Mouse (Mus musculus): Measurements from ENCODE around the gene Hoxb8.

Hoxb8 gene

DNA sequence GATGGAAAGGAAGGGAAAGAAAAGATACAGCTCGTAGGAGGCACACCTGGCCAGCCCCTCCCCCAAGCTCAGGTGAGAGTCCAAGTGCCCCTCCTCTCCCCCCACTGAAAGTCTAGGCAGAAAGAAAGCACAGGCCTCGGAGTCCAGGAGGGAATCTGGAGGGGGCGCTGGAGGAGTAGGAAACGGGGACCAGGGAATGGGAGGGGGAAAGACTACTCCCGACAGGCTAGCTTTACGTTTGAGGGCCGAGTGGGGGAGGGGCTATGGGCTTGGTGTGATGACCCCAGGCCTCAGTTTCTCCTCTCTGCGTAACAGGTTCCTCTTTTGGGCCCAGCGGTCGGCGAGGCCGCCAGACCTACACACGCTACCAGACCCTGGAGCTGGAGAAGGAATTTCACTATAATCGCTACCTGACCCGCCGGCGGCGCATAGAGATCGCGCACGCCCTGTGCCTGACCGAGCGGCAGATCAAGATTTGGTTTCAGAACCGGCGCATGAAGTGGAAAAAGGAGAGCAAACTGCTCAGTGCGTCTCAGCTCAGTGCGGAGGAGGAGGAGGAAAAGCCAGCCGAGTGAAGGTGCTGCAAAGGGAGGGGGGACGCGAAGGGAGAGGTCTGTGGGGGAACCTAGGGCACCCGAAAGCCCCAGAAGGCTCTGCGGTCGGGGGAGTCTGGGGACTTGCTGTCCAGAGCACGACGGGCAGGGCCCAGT is 18.8 kb downstream of the Hoxb8 start:
- no peak for ATAC-seq (ENCODE audit: low TSS enrichment)

GRCm38 (mm10) chr11:96301064-96301431 is 19.3 kb downstream of the Hoxb8 start:
- ATAC-seq (ENCODE audit: low TSS enrichment) = no peak

DNA sequence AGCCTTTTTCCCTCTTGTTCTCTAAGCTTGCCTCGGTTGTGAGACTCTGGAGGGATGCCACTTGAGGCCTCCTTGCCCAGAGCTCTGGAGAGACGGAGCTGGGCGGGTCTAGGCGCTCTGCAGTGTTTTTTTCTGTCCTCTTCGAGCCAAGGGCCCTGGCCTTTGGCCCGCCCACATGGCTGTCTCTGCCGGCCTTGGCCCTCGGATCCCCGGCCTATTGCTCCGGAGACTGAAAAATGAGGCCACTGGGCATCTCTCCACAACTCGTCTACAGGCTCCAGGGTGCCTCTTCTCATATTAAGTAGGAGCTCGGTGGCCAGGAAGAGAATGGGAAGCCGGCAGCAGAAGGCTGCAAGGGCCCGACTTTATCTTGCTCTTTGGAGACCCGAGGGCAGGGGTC is 20.1 kb downstream of the Hoxb8 start:
- ATAC-seq (ENCODE audit: low TSS enrichment) = no peak

- ATAC-seq (ENCODE audit: low TSS enrichment) = no peak
Observed at GRCm38 (mm10) chr11:96302381-96303150, 20.9 kb downstream of the Hoxb8 start.

GRCm38 (mm10) chr11:96303151-96304099 is 21.7 kb downstream of the Hoxb8 start, which contains the start of gene Hoxb5:
Gene Hoxb5 (plus strand): TSS chr11:96303336.
- no peak for ATAC-seq (ENCODE audit: low TSS enrichment)

DNA sequence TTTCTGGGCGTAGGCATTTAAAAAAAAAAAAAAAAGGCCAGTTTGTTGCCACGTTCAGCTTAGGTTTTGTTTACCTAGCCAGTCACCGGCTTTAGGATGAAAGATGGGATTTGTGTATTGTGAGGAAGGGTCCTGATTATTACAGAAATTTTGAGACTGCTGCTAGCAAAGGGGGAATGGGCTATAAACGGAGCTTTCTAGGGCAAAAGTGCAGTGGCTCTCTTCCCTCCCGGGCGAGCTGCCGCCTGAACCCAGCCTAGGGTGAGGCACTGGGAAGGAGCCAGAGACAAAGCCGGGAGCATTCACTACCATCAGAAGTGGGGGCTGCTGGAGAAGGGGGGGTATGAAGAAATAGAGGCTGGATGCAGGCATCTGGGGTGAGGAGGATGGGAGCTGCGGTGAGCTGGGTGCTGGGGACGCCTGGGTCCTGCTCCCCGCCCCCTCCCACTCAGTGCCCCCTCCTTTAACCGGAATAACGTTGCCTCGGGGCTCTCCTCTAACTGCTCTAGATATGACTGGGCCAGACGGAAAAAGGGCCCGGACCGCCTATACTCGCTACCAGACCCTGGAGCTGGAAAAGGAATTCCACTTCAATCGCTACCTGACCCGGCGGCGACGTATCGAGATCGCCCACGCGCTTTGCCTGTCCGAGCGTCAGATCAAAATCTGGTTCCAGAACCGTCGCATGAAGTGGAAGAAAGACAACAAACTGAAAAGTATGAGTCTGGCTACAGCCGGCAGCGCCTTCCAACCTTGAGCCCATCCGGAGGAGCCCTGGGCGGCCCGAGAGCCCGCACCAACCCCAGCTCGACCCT is 22.9 kb downstream of the Hoxb8 start:
- ATAC-seq (ENCODE audit: low TSS enrichment) = no peak

GRCm38 (mm10) chr11:96305505-96306182 is 23.9 kb downstream of the Hoxb8 start:
- no peak for ATAC-seq (ENCODE audit: low TSS enrichment)

- no peak for ATAC-seq (ENCODE audit: low TSS enrichment)
Observed at GRCm38 (mm10) chr11:96306183-96306907, 24.6 kb downstream of the Hoxb8 start.

DNA sequence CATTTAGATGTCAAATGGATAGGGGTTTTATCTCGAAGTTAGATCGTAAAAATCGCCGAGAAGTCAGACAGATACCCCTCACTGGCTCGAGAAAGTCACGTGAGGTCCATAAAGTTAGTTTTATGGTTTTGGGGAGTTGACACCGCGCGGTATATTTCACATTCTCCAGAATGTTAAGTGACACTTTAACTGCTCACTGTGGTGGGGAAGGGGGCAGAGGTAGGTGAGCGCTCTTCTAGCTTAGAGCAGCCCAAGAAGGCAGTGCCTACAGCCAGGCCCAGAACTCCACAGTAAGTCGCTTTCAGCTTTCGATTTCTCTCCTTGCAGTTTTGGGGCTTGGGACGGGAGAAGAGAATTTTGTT is 25.2 kb downstream of the Hoxb8 start:
- no peak for ATAC-seq (ENCODE audit: low TSS enrichment)

- no peak for ATAC-seq (ENCODE audit: low TSS enrichment)
Observed at GRCm38 (mm10) chr11:96308763-96309162, 27.1 kb downstream of the Hoxb8 start.

DNA sequence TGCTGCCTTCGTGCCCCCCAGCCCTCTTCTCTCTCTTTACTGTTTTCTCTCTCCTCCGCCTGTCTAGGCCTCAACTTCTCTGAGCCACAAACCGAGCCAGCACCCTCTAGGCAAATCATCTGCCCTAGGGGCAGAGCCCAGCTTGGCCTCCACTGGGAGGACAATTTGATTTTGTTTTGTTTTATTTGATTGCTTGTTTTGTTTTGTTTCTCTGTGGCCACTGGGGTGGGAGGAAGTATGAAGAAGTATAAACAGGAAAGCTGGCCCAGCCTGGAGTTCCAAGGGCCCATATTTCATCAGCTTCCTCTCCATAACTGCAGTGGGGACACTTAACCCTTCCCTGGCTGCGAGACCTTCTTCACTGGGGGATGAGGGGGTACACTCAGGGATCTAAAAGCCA is 27.6 kb downstream of the Hoxb8 start:
- no peak for ATAC-seq (ENCODE audit: low TSS enrichment)

GRCm38 (mm10) chr11:96310183-96310938 is 28.7 kb downstream of the Hoxb8 start:
- no peak for ATAC-seq (ENCODE audit: low TSS enrichment)

DNA sequence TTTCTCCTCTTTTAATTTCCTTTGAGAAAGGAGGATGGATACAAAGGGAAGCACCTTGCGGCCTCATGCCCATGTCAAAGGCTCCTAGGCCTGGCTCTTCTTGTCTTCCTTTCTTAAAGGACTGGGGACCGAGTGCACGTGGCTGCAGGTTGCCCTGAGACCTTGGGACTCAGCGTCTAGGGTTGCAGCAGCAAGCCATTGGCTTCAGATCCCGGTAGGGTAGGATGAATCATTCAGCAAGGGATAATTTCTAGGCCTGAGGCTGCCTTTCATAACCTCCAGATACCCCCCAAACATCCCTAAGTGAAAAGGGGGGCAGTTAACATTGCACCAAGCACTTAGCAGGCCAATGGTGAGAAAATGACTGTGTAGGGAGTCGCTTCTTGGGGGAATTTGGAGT is 29.4 kb downstream of the Hoxb8 start:
- ATAC-seq (ENCODE audit: low TSS enrichment) = no peak

- ATAC-seq (ENCODE audit: low TSS enrichment) = no peak
Observed at GRCm38 (mm10) chr11:96311520-96312417, 30.1 kb downstream of the Hoxb8 start.

GRCm38 (mm10) chr11:96313134-96313533 is 31.4 kb downstream of the Hoxb8 start:
- ATAC-seq (ENCODE audit: low TSS enrichment) = no peak

DNA sequence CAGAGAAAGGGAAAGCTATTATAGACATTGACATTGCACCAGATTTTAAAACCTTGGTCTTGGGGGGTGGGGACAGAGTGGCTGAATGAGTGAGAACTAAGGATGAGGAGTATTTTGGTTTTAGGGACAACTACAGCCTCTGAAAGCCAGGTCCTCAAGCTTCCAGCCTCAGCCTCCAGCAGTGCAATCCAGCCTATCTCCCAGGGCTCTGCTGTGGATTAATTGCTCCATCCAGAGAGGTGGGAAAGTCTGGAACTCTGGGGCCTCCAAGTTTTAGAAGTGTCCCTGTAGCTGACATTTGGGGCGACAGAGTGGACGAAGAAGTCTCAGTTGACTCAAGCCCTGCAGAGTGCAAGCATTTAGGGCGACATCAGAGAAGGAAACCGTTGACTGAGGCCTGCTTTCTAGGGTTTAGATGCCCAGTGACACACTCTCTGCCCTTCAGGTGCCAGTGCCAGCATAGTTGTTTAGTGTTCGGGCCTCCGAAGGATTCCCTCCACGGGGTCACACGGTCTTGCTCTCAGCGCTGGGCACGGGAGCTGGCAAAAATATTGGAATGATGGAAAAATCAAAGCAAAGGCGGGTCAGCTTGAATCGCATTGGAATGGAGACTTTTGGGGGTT is 32.2 kb downstream of the Hoxb8 start:
- ATAC-seq (ENCODE audit: low TSS enrichment) = no peak

DNA sequence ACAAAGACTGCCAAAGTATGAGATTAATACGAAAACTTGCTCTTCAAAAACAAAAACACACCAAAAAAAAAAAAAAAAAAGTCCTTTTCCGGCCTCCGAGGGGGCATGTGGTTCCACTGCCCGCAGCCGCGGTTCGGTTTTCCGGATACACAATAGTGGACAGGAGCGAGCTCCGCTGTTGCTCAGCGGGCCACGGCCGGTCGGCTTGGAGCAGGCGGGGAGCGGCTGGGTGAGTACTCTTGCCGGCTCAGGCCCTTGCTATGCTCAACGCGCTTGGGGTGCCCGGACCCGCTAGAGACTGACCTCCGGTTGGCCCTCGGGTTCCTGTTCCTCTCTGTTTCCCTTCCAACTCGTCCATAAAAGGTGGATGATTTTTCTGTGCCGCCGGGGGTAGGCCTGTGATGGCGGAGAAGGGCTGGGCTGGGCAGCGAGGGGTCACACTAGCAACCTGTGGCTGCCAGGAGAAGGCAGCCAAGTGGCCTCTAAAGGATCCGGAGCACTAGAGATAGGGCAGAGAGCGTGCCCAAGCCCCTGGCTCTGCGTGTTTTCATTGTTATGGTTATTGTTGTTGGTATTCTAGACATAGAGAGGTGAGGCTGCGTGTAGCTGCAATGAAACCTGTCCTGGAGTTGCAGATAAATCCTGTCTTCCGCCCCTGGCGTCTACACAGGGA is 33.1 kb downstream of the Hoxb8 start:
- ATAC-seq (ENCODE audit: low TSS enrichment) = no peak

All from frontal cortex, adult (tissue).